20 mouse cellular contexts compared by ENCODE assay signal in the genomic region with DNA sequence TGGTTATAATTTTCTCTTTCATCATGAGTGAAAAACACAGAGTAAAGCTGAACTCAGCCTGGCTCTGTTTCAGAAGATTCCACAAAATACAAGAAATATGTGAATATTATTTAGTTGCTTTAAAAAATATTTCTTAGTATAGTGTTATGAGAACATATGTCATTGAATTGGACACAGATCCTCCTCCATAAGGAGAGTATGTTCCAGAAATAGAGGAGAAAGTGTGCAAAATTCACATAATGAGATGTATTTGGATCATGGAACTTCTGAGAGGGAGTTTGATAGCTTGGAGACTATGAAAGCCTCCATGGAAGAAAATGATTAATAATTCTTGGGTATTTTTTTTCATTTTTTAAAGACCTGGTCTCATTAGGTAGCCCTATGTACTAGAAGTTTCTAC. TPM values are rescaled to one million over a fixed set of nuclear protein-coding genes. Genes with fewer than 3 reads are reported as not detected.
DNase-seq lines count a peak whose midpoint lies in the region; ATAC-seq and TF ChIP-seq lines count a peak whose summit lies in the region.
"Had no signal": no experiment of that assay in that cellular context is flagged by ENCODE, and none has a peak within 500 bp of the region (broad histone marks: within the 10 kb centered on the region; RNA-seq: fewer than 3 reads in every experiment).

No protein-coding gene starts in this region.

- no peak overlapping the region for H3K4me3 ChIP-seq in left cerebral cortex, adult 2 months
- H3K4me3 ChIP-seq: embryonic facial prominence, embryonic 13.5 days; forebrain, embryonic 13.5 days; forebrain, embryonic 15.5 days had no signal

- ATAC-seq in frontal cortex, adult (ENCODE audit: low TSS enrichment): peak; percentile 97
- ATAC-seq: forebrain, embryonic 13.5 days; forebrain, embryonic 15.5 days; forebrain, postnatal 0 days had no signal

- intact Hi-C loops in left cerebral cortex, adult 2 months (cut with DNase I): no loop called here

- no peak for TF ChIP-seq CTCF in left cerebral cortex, adult 2 months (IDR thresholded peaks at IDR 0.05)

- peak overlapping the region; percentile 40; the same call in 1 of the 2 replicates for H3K27ac ChIP-seq in left cerebral cortex, adult 2 months
- H3K27ac ChIP-seq: embryonic facial prominence, embryonic 13.5 days; forebrain, embryonic 13.5 days; forebrain, embryonic 15.5 days had no signal

- no peak for DNase-seq in frontal cortex, postnatal 25 days (ENCODE audit: low spot score in 2 of 2)
- no peak for DNase-seq in left cerebral cortex, adult 2 months (ENCODE audit: extremely low spot score in 1 of 2, low spot score in 2 of 2)
- DNase-seq in left cerebral cortex, adult 18-20 months (ENCODE audit: low spot score in 2 of 2): no peak
- peak; percentile 45 for DNase-seq in telencephalon, adult 2 months (ENCODE audit: low read depth, low spot score)
- no peak for DNase-seq in spleen, postnatal 14 days (ENCODE audit: low spot score in 2 of 2)
- DNase-seq: adrenal gland, adult 2 months; adrenal gland, postnatal 10 days; adrenal gland, postnatal 25 days; cerebellum, adult 11-12 months; cerebellum, adult 2 months; cerebellum, adult 9-10 months; cerebellum, postnatal 10 days; cerebellum, postnatal 25 days; forebrain, postnatal 0 days had no signal

RNA-seq across cellular contexts. Expression of a gene that starts 13.4 kb away (rescaled TPM):
- not detected for total RNA-seq in left cerebral cortex, adult 2 months (2021)
- total RNA-seq in left cerebral cortex, adult 18-20 months (2021): under 1 TPM in 1 of 2 experiments, not detected in 1; 0.37 TPM
- total RNA-seq: adrenal gland, adult 2 months; adrenal gland, postnatal 25 days; adrenal gland, postnatal 4 days; forebrain, postnatal 0 days; MEL had no signal
